Mouse (Mus musculus): ENCODE data around the gene Nisch.

Gene Nisch

DNA sequence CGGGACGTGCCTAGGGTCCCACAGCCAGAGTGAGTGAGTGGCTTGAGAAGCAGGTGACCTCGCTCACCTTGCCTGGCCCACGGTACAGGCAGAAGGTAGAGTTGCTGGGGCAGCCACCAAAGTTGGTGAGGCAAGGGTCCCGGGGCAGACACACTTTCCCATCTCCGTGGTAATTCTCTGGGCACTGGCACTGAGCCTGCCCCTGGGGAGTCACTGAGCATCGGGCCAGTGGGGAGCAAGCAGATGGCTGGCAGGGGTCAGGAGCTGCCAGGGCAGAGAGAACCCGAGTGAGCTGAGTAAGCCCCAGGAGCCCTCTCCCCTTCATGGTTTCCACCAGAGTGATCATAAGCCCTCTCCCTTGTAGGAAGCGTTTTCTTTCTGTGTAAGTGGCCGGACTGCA, 55.1 kb downstream of the Nisch start:
- in situ Hi-C loops (cut with MboI, MseI): no loop called here

DNA sequence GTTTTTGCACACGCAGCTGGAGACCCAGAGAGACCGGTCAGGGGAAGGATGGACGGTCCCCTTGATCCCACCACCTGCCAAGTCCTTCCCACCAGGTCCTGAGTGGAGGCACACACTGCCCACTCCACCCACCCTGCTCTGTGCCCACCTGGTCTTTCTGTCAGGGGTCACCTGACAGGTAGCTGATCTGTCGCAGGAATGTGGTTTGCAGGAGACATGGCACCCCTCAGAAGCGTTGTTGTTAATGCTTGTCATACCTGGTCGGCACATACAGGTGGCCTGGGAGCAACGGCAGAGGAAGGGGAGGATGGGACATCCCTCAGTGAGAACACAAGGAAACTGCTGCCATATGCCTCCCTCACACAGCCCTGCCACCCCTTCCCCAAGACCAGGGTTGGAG, 55.6 kb downstream of the Nisch start:
- in situ Hi-C loops (cut with MboI, MseI): no loop called here

DNA sequence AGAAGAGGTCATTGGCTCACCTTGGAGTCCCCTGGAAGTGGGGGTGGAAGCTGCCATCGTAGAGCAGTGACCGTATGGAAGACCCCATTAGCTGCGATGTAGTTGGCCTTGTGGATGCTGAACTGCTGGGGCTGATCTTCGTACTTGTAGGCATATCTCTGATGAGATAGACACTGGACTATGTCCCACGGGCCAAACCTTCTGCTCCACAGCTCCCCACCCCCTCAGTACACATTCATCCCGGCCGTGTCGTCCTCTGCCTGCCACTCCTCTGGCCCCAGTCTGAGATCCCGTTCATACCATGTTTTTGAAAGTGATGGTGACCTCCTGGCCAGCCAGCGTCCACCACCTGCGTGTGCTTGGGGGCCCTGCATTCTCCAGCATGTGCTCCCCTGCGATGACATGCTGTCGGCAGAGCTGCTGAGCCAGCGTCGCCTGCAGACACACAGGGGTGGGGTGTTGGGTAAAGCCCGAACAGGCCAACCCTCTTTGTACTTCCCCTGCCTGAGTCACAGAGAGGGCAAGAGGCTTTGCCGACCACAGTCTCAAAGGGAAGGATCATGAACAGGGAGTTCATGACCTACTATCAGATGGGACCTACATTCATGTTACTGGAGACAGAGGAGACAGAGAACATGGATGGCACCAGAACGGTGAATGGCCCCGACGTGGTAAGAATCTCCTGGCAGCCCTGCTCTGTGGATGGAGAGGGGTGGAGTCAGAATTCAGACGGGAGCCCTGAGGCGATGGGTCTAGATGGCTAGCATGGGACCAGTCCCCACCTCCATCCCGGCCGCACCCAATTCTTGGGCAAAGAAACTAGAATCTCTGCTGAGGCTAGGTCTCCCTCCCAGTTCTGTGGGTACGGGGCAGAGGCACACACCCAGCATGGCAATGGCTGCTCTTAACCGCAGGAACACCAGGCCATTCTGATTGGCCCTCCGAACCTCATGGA, 56.3 kb downstream of the Nisch start:
- in situ Hi-C loops (cut with MboI, MseI): no loop called here

DNA sequence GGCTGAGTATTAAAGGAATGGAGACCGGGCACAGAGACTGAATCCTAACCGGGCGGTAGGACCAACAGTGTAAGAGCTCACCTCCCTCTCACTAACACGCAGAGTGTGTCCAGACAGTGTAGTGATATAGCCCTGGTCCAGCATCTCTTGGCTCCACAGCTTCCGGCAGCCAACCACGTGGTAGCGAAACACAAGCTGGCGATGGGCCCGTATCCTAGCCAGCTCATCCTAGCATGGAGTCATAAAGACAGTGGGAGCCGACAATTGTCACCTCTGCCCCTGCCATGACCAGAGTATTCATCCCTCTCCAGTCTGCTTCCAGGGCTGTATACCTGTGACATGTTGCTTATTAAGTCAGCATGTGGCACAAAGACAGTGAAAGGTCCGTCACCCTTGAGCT, 71.1 kb downstream of the Nisch start:
- in situ Hi-C loops (cut with MboI, MseI): no loop called here

DNA sequence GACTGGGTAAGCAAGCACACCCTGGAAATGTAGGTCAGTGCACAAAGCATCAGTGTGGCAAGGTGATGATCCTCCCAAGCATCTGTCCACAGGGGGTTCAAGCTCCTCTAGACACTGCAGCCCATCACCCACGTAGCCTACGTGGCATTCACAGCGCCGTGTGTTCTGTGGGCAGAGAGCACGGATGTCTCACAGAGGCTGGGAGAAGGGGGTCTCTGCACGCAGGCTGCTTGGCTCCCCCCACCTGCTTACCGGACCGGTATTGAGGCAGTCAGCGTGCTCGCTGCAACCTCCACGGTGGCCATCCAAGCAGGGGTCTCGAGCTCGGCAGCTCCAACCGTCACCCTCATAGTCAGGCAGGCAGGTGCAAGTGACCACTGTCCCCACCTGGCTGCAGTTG, 75.7 kb downstream of the Nisch start:
- in situ Hi-C loops (cut with MboI, MseI): no loop called here

DNA sequence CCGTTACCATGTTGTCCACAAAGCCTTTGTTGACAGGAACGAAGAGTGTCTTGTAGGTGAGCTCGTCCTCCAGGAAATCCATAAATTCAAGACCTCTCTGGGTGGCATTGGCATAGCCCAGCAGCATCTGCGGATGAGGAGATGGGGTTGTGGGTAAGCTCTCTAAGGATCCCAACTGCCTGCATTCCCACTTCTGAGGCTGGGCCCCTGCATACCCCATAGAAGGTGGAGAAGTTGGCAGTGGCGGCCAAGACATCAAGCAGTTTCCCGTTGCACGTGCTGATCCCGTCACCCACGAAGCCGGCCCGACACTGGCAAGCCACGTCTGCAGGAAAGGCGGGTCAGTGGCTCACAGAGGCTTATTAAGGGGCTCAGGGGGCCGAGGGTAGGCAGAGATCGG, 76.6 kb downstream of the Nisch start:
- in situ Hi-C loops (cut with MboI, MseI): no loop called here

DNA sequence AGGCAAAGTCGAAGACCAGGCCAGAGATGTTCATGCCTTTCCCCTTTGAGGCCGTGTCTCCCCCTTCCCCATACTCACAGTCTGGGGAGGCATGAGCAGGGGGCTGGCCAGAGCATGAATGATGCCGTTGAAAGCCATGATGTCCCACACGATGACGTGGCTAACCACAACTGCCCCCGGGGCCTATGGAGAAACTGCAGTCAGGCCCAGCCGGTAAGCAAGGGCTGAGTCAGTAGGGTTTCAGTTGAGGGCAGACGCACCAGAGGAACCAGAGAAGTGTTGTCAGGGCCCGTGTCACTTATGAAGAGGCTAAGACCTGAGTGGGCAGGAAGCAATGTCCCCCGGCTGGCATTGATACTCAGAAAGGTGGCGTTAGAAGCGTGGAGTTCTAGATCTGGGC, 77.1 kb downstream of the Nisch start:
- in situ Hi-C loops (cut with MboI, MseI): no loop called here

DNA sequence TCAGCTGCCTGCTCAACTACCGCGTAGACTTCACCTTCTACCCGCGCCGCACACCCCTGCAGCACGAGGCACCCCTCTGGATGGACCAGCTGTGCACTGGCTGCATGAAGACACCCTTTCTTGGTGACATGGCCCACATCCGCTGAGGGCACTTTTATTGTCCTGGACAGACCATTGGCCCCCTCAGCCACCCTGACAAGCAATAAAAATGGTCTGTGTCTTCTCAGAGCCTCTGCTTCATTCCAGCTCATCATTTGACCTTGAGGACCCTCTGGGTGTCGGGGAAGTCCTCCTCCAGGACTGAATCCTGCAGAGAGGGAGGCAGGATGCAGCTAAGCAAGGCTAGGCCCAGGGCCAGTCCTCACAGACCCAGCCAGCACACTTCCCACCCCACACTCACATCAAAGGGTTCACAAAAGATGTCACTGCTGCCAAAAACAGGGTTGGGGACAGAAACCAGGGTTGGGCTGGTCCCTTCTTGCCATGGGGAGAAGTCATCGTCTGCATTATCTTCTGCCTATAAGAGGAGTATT, 77.8 kb downstream of the Nisch start:
- in situ Hi-C loops (cut with MboI, MseI): no loop called here

DNA sequence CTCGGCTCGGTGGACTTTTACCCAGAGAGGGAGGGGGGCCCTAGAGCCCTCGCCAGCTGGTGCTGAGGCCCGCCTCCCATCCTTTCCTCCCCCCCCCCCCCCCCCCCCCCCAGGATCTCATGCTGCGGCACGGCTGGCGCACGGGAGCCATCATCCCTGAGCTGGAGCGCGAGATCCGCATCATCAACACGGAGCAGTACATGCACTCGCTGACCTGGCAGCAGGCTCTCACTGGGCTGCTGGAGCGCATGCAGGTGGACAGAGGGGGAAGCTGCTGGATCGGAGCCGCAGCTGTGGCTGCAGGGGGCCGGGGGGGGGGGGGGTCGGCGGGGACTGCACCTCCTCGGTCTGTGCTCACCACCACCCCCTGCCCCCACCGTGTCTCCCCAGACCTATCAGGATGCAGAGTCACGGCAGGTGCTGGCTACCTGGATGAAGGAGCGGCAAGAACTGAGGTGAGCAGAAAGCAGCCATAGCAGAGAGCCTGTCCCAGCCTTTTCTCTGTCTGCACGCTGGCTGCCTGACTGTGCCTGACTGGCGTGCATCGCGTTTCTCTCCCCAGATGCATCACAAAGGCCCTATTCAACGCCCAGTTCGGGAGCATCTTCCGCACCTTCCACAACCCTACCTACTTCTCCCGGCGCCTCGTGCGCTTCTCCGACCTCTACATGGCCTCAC, 78.4 kb downstream of the Nisch start:
- in situ Hi-C loops (cut with MboI, MseI): no loop called here

DNA sequence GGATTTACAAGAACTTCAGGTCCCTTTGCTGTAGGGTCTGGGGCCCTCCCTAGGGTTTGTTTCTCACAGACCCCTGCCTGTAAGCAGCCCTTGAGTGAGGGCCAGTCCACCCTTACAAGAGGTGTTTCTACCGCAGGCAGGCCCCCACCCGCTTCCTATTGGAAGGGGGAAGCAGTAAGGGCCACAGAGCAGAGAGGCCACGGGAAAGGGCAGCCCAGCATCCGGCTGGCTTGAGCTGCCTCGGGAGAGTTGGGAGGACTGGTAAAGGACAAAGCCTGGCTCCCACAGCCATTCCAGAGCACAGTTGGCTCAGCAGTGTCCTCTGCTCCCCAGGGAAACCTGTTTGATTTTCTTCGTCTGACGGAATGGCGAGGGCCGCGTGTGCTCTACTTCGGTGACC, 79.0 kb downstream of the Nisch start:
- in situ Hi-C loops (cut with MboI, MseI): no loop called here

DNA sequence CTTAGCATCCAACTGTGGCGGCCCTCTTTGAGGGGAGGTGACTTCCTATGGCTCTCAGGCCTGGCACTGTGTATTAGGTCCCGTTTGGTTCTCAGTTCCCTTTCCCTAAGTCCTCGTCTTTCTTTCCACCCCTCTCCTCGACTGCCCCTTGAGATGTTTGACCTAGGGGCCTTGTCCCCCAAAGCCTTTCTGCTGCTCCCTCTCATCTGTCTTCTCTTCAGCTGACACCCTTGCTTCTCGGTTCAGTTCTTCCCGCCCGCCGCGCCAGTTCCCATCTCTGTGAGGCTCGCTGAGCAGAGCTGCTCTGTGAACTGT, 79.5 kb downstream of the Nisch start:
- in situ Hi-C loops (cut with MboI, MseI): no loop called here

DNA sequence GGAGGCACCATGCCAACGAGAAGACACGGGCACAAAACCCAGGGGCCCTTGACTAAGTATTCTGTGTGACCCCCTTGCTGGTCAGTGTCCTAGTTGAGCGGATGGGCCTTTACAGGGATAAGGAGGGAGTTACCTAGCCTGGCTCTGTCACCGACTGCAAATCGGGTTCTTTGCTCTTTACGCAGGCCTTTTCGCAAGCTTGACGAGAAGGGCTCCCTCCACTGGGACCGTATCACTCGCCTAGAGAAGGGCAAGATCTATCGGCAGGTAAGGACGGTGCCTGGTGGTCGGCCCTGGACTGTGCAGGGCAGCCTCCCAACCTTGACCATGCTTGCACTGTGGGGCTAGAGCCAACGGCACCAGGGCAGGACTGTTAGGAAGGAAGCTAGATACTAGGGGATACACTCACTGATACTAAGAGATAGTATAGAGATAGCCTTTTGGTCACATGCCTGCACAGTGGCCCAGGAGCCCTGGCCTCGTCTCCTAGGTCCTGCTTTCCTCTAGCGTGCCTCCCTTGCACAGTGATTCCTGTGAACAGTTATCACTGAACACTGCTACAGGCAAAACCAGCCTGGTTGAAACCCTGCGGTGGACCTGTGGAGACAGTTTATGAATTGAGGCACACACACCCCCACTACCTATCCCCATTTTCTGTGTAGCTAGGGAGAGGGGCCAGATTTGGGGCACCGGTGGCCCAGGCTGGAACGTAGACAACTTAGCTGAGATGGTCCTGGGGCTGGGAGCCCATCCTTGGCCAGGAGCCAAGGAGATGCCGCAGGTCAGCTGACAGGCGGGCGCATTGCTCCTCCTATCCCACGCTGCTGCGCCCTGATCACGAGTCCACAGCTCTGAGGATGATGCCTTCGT, 80.1 kb downstream of the Nisch start:
- in situ Hi-C loops (cut with MboI, MseI): no loop called here

DNA sequence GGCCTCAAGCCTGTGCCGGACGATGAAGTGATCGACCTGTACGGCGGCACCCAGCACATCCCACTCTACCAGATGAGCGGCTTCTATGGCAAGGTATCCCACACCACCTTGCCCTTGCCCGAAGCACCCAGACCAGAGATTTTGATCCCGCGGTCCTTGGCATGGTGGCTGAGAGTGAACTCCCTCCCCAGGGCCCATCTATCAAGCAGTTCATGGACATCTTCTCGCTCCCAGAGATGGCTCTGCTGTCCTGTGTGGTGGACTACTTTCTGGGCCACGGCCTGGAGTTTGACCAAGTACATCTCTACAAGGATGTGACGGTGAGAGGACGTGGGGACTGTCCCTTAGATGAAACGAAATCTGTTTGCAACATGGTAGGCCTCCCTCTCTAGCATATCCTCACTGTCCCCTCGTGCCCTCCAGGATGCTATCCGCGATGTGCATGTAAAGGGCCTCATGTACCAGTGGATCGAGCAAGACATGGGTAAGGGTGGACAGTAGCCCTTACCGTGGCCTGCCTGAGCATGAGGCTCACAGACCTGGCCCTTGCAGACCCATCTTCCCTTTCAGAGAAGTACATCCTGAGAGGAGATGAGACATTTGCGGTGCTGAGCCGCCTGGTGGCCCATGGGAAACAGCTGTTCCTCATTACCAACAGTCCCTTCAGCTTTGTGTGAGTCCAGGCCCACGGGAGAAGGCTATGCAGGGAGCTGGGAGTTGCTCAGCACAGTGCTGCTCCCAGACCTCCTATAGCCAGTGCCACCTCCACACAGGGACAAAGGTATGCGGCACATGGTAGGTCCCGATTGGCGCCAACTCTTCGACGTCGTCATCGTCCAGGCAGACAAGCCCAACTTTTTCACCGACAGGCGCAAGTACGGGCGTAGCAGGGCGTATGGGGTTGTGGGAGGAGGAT, 81.0 kb downstream of the Nisch start:
- in situ Hi-C loops (cut with MboI, MseI): no loop called here

DNA sequence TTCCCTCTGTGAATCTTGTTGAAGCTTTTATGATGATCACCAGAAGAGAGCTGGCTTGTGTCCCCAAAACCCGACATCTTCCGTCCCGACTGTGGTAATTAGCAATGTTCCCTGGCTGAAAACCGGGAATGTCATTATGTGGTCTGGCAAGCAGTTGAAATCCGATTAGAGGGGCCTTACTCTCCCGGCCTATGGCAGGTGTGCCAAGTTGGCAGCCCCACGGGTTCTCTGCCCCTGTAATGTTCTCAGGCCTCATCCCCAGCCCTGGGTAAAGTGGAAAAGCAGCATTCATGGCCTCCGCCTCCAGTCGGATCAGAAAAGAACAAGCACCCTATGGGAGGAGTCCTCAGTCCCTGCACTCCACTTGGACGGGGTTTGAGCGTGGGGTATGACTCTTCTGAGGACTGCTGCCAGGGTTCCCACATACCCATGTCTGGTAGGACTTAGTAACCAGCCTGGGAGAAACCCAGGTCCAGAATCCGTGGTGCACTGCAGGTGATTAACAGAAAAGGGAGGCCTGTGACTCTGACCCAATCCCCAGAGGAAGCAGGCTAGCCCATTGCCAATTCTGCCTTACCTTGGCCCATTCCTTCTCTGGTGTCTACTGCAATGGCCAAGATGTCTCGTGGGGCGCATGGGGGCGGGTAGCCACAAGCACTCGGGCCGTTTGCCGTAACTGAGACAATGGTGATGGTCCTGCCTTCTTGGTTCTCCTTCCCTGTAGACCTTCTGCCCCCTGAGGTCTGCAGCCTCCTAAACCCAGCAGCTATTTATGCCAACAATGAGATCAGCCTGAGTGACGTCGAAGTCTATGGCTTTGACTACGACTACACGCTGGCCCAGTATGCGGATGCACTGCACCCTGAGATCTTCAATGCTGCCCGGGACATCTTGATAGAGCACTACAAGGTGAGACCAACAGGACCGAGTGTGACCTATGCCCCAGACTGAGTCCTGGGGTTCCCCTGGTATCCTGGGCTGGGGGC, 82.4 kb downstream of the Nisch start:
- in situ Hi-C loops (cut with MboI, MseI): no loop called here

DNA sequence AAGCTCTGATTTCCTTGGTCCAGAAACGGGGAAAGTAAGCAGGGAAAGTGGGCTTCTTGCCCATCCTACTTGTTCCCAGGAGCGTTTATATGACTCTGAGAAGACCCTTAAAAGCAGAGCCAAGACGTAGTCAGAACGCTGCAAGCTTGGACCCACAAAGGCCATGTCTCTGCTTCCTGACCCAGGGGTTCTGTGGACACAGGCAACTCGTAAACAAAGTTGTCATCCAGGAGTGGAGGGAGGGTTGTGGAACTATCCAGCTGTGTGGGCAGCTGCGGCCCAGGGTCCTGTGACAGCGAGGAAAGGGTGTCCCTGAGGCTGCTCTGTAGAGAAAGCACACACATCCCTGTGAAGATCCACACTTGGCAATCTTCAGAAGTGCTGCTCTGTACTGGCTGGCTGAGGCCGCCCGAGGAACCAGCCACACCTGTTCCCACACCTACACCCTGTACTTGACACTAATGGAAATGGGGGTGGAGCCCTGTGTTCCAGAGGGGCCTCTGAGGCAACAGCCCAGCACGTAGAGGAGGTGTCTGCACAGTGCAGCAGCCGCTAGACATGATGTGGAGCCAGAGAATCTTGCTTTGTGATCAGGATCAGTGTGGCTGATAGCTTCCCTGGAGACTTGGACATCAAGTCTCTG, 83.6 kb downstream of the Nisch start:
- in situ Hi-C loops (cut with MboI, MseI): no loop called here

DNA sequence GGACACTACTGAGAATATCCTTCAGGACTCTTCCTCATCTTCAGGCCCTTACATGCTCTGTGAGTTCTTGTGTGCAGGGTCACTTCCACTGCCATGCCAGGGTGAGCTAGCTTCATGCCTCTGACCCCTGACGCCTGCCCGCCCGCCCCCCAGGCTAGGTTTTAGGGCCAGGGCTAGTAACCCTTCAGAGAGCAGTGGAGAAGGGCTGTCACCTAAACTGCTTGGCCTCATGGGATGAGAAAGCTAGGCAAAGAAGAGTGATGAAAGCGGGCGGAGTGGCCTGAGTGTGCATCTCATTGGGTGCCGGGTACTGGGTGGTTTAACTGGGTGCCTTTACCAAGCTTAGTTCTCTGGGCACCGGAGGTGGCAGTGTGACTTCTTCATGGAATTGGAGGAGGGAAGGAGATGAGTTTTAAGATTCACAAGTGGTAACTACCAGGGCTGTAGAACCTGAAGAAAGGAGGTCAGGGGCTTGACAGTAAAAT, 84.2 kb downstream of the Nisch start:
- in situ Hi-C loops (cut with MboI, MseI): no loop called here

DNA sequence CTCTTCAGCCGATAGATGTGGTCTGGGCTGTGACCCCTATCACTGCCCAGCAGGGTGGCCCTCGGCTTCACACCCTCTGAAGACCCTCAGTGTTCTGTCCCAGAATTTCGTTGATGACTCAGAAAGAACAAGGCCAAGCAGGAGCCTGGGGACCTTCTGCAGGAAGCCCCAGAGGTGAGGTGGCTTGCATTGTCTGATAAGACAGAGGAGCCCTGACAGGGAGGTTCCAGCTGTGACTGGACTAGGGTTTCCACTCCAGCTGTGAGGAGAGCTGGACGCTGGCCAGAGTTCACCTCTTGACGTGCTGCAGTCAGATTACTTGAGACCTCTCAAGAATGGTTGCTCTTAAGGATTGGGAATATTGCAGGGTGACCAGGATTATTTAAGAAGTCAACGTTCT, 84.7 kb downstream of the Nisch start:
- in situ Hi-C loops (cut with MboI, MseI): no loop called here

DNA sequence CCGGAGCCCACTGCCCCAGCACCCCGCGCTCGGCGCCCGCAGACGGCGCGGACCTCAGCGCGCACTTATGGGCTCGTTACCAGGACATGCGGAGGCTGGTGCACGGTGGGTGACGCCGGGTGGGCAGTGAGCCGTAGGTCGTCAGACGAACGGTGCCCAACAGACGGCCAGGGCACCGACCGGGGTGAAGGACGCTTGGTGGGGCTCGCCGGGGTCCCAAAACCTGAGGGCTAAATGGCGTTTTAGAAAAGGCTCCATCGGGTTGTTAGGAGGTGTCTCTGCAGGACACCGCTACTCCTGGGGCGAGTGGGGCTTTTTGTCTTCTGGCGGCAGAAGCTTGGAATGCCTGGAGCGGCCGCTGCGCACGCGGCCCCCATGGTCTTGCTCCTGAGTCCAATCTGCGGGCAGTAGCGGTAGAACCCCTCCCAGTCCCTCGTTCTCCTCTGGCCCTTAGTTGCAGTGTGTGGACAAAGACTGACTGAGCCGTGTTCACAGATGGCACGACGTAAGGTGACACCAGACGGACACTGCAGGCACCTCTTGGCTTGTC, 85.4 kb downstream of the Nisch start:
- in situ Hi-C loops (cut with MboI, MseI): no loop called here
